Mouse (Mus musculus): ENCODE measurements around the gene Inafm2.

GRCm38 (mm10) chr2:118772158-118772874 is 26.8 kb downstream of the Inafm2 start, which contains the start of gene Phgr1:
- no peak for TF ChIP-seq CTCF (IDR thresholded peaks at IDR 0.05; ENCODE audit: insufficient read depth, low read depth, low read length)
- no peak for TF ChIP-seq POLR2A (IDR thresholded peaks at IDR 0.05; ENCODE audit: insufficient read depth, low read depth, low read length)
